Mouse (Mus musculus) limb, embryonic 11.5 days (tissue): ENCODE results near the gene Ccn5. TPM values are rescaled to one million over a fixed set of nuclear protein-coding genes. Genes with fewer than 3 reads are reported as not detected.

Experiments
- ATAC-seq: fragments of 200-750 bp; cut with Nextera tagmentation; 2 replicates; pipeline ENCODE4 v1.8.0; 2017; ENCODE audit warnings: low read depth; ENCODE audit not compliant: insufficient number of reproducible peaks, low FRiP score, low TSS enrichment
- DNase-seq: peaks from one replicate; pipeline ENCODE4 v3.0.0-alpha.2; 2015; ENCODE audit warnings: low spot score
- H3K27ac ChIP-seq: fragments of 300-500 bp; sonication (generic); replicated peaks from 2 replicates; pipeline ENCODE4 v1.5.1; 2014; ENCODE audit warnings: low read depth, mild to moderate bottlenecking, low read length
- H3K27me3 ChIP-seq: fragments of 300-500 bp; sonication (generic); 2 replicates; pipeline ENCODE4 v1.6.1; 2014; ENCODE audit warnings: mild to moderate bottlenecking, low read length, mixed read lengths; ENCODE audit not compliant: control insufficient read depth, insufficient read depth
- H3K36me3 ChIP-seq: fragments of 300-500 bp; sonication (generic); 2 replicates; pipeline ENCODE4 v1.6.1; 2014; ENCODE audit warnings: mild to moderate bottlenecking, low read length, moderate library complexity, mixed read lengths; ENCODE audit not compliant: control insufficient read depth, insufficient read depth
- H3K4me1 ChIP-seq: fragments of 300-500 bp; sonication (generic); 2 replicates; pipeline ENCODE4 v1.6.1; 2014; ENCODE audit warnings: low read length, mixed read lengths; ENCODE audit not compliant: control insufficient read depth, insufficient read depth
- H3K4me2 ChIP-seq: fragments of 300-500 bp; sonication (generic); 2 replicates; pipeline ENCODE4 v1.6.1; 2014; ENCODE audit warnings: low read depth, mild to moderate bottlenecking, moderate library complexity; ENCODE audit not compliant: severe bottlenecking
- H3K4me3 ChIP-seq: fragments of 300-500 bp; sonication (generic); 2 replicates; pipeline ENCODE4 v1.5.1; 2014; ENCODE audit warnings: low read depth, low read length
- H3K9ac ChIP-seq: fragments of 300-500 bp; sonication (generic); 2 replicates; pipeline ENCODE4 v1.6.1; 2014; ENCODE audit warnings: mild to moderate bottlenecking, low read length
- H3K9me3 ChIP-seq: fragments of 300-500 bp; sonication (generic); 2 replicates; pipeline ENCODE4 v1.6.1; 2016; ENCODE audit warnings: low read length; ENCODE audit not compliant: control insufficient read depth
- WGBS: fragments of 180-500 bp; shearing (Covaris S2); extraction: QIAGEN DNeasy Blood & Tissue Kit; methylation state at CpG from one replicate; pipeline ENCODE4 v1.1.7; 2014; 5-methylcytosine and 5-hydroxymethylcytosine counted together
- polyA plus RNA-seq: library from polyadenylated mRNA; unstranded; fragments of >200 nt; fragmentation: Nextera tagmentation; extraction: Ambion mirVana; gene quantifications from 2 replicates; pipeline ENCODE4 v1.2.1, GENCODE M21; 2014

Gene Ccn5
- polyA plus RNA-seq, result 0.11 and 0.36 TPM in 2 replicates

DNA sequence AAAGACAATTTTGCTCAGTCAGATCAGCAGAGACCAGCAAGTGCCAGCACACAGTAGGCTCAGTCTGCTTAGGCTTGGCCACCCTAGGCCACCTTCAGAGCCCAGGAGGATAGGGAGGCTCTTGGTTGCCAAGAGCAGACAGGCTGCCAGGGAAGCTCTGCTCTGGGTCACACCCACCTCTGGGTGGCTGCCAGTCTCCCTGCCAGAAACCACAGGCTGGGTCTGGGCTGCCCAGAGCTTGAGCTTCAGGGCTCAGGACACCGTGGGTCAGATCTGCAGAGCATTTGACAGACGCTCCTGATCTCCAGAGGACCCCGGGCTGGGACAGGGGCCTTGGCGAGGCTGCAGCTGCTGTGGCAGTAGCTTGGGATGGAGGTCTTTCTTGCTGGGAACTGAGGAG, at the start of gene Ccn5:
TSS of gene Ccn5 (plus strand) at position 255 of the 400 bp plus-strand sequence.
- ATAC-seq (no peak), DNase-seq (no peak)
- no peaks in the 10 kb centered on the region for H3K36me3 ChIP-seq
- 68% methylated on average over 4 of the region's 4 CpGs for WGBS
- no peak within 1 kb of the TSS for H3K4me2 ChIP-seq
- H3K4me1 ChIP-seq, result peaks cover 5% of the 10 kb centered on the region; the same call in 1 of the 2 replicates
- no peak within 1 kb of the TSS for H3K27ac ChIP-seq
- H3K27me3 ChIP-seq, result no peaks in the 10 kb centered on the region
- no peak within 1 kb of the TSS for H3K4me3 ChIP-seq
- no peak within 1 kb of the TSS for H3K9ac ChIP-seq
- H3K9me3 ChIP-seq, result no peaks in the 10 kb centered on the region

DNA sequence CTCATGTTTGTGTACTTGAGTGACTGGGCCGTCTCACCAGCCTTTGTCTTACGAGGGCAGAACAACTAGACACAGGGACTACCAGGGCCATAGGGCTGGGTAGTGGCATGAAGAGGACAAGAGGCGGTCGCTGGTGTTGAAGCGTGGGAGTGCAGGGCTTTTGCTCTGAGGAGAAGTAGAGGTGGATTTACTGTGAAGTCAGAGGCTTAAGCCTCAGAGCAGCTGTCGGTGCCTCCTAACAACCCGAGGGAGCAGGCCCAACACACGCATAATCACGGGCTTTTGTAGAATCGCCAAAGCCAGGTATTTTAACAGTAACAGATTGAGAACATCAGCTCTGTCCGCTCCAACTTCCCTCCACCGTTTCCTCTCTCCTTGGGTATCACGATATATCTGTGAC, 44.0 kb upstream of the Ccn5 start:
- Histone ChIP-seq H3K36me3 (no peaks in the 10 kb centered on the region), H3K4me1 (no peaks in the 10 kb centered on the region), H3K4me2 (no peak overlapping the region), H3K9me3 (no peaks in the 10 kb centered on the region), H3K27ac (no peak overlapping the region), H3K27me3 (no peaks in the 10 kb centered on the region), H3K9ac (no peak overlapping the region), H3K4me3 (no peak overlapping the region)
- 28% methylated on average over 13 of the region's 13 CpGs for WGBS
- DNase-seq, result no peak
- no peak for ATAC-seq

DNA sequence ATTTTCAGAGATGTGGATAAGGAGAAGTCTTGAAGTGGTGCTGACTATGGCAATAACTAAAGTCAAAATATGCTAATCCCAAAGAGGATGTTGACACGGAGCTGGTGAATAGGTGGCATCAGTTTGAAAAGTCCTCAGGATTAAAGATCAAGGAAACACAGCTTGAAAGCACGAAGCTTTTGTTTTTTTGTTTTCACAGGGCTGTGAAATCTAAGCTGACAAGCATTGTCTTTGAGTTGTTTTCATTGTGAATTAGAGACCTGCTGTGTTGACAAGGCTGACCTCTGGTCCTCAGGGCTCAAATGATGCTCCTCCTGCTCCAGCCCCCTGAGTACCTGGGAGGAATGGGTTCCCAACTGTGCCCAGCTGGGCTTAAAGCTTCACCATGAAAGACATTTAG, 43.6 kb upstream of the Ccn5 start:
- H3K4me3 ChIP-seq, result no peak overlapping the region
- no peaks in the 10 kb centered on the region for H3K27me3 ChIP-seq
- no peak overlapping the region for H3K27ac ChIP-seq
- H3K9ac ChIP-seq, result no peak overlapping the region
- H3K36me3 ChIP-seq, result no peaks in the 10 kb centered on the region
- H3K4me2 ChIP-seq, result no peak overlapping the region
- no peaks in the 10 kb centered on the region for H3K4me1 ChIP-seq
- DNase-seq, result no peak
- no peak for ATAC-seq
- H3K9me3 ChIP-seq, result no peaks in the 10 kb centered on the region
- WGBS, result 8% methylated on average over 2 of the region's 2 CpGs

DNA sequence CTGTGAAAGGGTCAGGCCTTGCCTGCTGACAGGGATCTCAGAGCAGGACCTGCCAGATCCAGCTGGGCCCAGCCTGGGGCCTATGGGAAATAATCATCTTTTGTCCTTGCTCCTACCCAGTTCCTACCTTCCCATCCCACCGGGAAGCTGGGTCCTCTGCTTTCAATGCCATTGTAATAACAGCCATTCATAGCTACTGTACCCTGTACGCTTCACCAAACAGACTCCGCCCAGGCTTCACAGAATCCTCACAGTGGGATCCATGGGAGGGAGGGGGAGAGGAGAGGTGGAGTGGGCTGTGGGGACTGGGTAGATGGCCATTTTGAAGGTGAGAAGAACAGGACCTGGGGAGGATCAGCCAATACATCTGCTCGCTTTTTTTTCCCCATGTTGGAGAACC, 41.8 kb upstream of the Ccn5 start:
- DNase-seq (no peak), ATAC-seq (no peak)
- Histone ChIP-seq H3K4me3 (no peak overlapping the region), H3K9me3 (no peaks in the 10 kb centered on the region), H3K9ac (no peak overlapping the region), H3K36me3 (no peaks in the 10 kb centered on the region), H3K27me3 (no peaks in the 10 kb centered on the region), H3K27ac (no peak overlapping the region), H3K4me2 (no peak overlapping the region), H3K4me1 (no peaks in the 10 kb centered on the region)
- 89% methylated on average over 4 of the region's 4 CpGs for WGBS

DNA sequence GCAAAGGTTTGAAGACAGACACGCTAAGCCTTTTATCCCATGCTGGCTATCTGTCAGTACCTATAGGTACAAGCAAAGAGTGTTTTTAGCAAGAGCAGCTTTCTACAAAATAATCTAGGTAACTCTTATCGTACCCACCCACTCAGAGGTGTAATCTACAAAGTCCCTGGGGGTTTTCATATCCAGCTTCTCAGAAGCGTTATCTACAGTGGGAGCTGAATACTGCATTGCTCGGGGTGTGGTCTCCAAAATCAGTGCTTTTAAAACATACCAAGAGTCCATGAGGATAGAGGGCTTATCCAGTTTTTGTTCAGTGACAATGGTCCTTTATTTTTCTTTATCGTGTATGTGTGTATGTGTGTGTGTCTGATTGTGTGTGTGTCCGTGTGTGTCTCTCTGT, 37.3 kb upstream of the Ccn5 start:
- H3K4me1 ChIP-seq, result no peaks in the 10 kb centered on the region
- DNase-seq, result no peak
- WGBS, result 92% methylated on average over 6 of the region's 6 CpGs
- H3K4me2 ChIP-seq, result no peak overlapping the region
- no peaks in the 10 kb centered on the region for H3K27me3 ChIP-seq
- ATAC-seq, result no peak
- H3K9ac ChIP-seq, result no peak overlapping the region
- no peak overlapping the region for H3K27ac ChIP-seq
- H3K4me3 ChIP-seq, result no peak overlapping the region
- no peaks in the 10 kb centered on the region for H3K36me3 ChIP-seq
- H3K9me3 ChIP-seq, result no peaks in the 10 kb centered on the region

DNA sequence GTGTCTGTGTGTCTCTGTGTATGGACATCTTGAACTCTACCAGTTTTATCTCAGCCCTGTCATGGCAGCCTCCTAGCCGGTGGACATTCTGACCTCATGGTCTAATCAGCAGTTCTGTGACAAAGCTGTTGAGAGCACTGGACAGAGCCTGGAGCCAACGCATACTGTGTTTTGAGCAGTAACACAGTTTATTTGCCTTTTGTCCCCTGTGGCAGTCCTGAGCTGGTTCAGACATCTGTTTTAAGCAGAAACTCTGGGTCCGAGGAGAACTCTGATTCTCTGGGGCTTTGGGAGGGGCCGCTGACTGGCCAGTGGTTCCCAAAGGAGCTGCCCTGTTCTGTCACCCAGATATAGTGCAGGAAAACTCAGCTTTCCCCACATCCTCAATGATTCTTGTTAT, 36.8 kb upstream of the Ccn5 start:
- Histone ChIP-seq H3K4me3 (no peak overlapping the region), H3K9me3 (no peaks in the 10 kb centered on the region), H3K9ac (no peak overlapping the region), H3K27ac (no peak overlapping the region), H3K36me3 (no peaks in the 10 kb centered on the region), H3K27me3 (no peaks in the 10 kb centered on the region), H3K4me1 (no peaks in the 10 kb centered on the region), H3K4me2 (no peak overlapping the region)
- ATAC-seq (no peak), DNase-seq (no peak)
- WGBS, result 77% methylated on average over 4 of the region's 4 CpGs

DNA sequence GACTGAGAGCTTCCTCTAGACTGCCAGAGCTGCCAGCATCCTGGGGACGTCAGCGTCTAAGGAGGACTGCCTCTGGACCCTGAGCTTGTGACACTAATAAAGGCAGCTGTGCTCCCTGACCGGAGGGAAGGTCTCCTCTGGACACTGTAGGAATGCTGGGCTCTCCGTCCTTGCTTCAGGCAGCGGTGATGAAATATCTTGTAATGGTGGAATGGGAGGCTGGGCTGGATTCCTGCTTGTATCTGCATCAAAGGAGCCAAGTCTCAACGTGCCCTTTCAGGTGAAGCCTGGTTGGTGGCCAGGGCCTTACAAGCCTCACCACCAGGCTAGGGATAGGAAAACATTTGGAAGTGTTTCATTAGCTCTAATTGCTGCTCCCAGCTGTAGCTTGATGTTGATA, 33.6 kb upstream of the Ccn5 start:
- Histone ChIP-seq H3K4me3 (no peak overlapping the region), H3K36me3 (no peaks in the 10 kb centered on the region), H3K4me1 (no peaks in the 10 kb centered on the region), H3K4me2 (no peak overlapping the region), H3K27me3 (no peaks in the 10 kb centered on the region), H3K9ac (no peak overlapping the region), H3K27ac (no peak overlapping the region), H3K9me3 (no peaks in the 10 kb centered on the region)
- 80% methylated on average over 6 of the region's 6 CpGs for WGBS
- DNase-seq (no peak), ATAC-seq (no peak)

DNA sequence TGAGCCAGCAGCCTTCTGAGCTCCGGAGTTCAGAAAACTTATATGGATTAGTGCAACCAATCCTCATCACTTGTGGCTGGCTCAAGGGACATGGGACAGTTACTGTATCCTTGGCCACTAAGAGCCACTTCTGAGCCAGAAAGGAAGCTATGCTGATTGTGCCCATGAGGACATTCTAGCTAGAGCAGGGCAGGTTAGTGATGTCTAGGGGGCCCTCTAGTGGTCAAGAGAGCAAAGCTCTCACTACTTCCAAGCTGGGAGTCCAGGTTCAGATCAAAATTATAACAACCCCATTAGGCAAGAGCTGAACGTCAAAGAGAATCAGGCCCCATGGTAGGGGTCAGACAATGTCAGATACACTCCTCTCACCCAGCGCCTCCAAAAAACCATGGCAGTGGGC, 33.0 kb upstream of the Ccn5 start:
- Histone ChIP-seq H3K27ac (no peak overlapping the region), H3K4me1 (no peaks in the 10 kb centered on the region), H3K36me3 (no peaks in the 10 kb centered on the region), H3K4me3 (no peak overlapping the region), H3K4me2 (no peak overlapping the region), H3K9ac (no peak overlapping the region), H3K27me3 (no peaks in the 10 kb centered on the region), H3K9me3 (no peaks in the 10 kb centered on the region)
- 54% methylated on average over 3 of the region's 3 CpGs for WGBS
- peak; percentile 61 for DNase-seq
- ATAC-seq, result no peak

DNA sequence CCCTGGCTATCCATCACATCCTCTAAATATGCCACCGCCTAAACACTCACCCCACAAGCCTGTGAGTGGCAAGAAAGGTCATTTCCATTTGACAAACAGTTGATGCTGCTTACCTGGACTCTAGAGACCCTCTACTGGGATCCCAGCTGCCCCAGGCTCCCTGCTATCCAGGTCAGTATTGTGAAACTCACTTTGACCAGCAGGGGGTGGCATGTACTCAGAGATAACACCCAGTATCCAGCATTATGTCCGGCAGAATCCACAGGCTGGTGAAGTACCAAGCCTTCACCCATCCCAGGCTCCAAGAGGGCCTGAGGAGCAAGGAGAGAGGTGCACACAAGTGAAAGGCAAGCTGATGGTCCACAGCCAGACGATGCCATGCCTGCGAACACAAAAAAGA, 32.2 kb upstream of the Ccn5 start:
- H3K27ac ChIP-seq, result no peak overlapping the region
- no peaks in the 10 kb centered on the region for H3K27me3 ChIP-seq
- no peak overlapping the region for H3K4me3 ChIP-seq
- 73% methylated on average over 4 of the region's 4 CpGs for WGBS
- H3K9ac ChIP-seq, result no peak overlapping the region
- no peaks in the 10 kb centered on the region for H3K4me1 ChIP-seq
- ATAC-seq (no peak), DNase-seq (peak; percentile 63)
- no peaks in the 10 kb centered on the region for H3K9me3 ChIP-seq
- H3K36me3 ChIP-seq, result no peaks in the 10 kb centered on the region
- no peak overlapping the region for H3K4me2 ChIP-seq
